Mouse (Mus musculus) C2C12 (cell line): ENCODE measurements around the gene Ptprn2. TPM values are rescaled to one million over a fixed set of nuclear protein-coding genes. Genes with fewer than 3 reads are reported as not detected.
"Not testable (repeated sequence)": the region's sequence is repeated elsewhere in the genome, so short reads cannot be mapped to it uniquely, and the experiment has no call there.

Experiments
- H3K27me3 ChIP-seq: one replicate; pipeline ENCODE4 v1.6.1; 2011; ENCODE audit not compliant: control insufficient read depth, insufficient read depth, insufficient read length
- H3K36me3 ChIP-seq: one replicate; pipeline ENCODE4 v1.6.1; 2011; ENCODE audit not compliant: control insufficient read depth, insufficient read depth
- H3K4me3 ChIP-seq: one replicate; pipeline ENCODE4 v1.5.1; 2011; ENCODE audit warnings: mild to moderate bottlenecking, control low read depth; ENCODE audit not compliant: poor library complexity, insufficient read depth, severe bottlenecking
- H3K79me2 ChIP-seq: one replicate; pipeline ENCODE4 v1.6.1; 2011; ENCODE audit not compliant: control insufficient read depth, insufficient read depth
- H3K79me3 ChIP-seq: one replicate; pipeline ENCODE4 v1.6.1; 2011; ENCODE audit warnings: low read depth, control low read depth
- H3ac ChIP-seq: one replicate; pipeline ENCODE3; 2011; ENCODE audit warnings: low read depth; ENCODE audit not compliant: control insufficient read depth, insufficient read length
- CEBPB ChIP-seq: IDR thresholded peaks from one replicate; pipeline ENCODE4 v1.6.1; 2011; ENCODE audit warnings: low read depth, mild to moderate bottlenecking, control low read depth, moderate library complexity
- CTCF ChIP-seq: IDR thresholded peaks from one replicate; pipeline ENCODE4 v1.5.1; 2011; ENCODE audit not compliant: control insufficient read depth, insufficient read depth, insufficient read length
- FOSL1 ChIP-seq: IDR thresholded peaks from one replicate; pipeline ENCODE4 v1.8.0; 2011; ENCODE audit warnings: mild to moderate bottlenecking, low read length; ENCODE audit not compliant: poor library complexity, insufficient read depth, severe bottlenecking
- MAX ChIP-seq: IDR thresholded peaks from one replicate; pipeline ENCODE4 v1.6.1; 2011; ENCODE audit warnings: mild to moderate bottlenecking, control low read depth
- MYOD1 ChIP-seq: IDR thresholded peaks from one replicate; pipeline ENCODE4 v1.6.1; 2011; ENCODE audit warnings: low read depth; ENCODE audit not compliant: control insufficient read depth, insufficient read length
- MYOG ChIP-seq: IDR thresholded peaks from one replicate; pipeline ENCODE4 v1.6.1; 2011; ENCODE audit not compliant: control insufficient read depth, insufficient read length; ENCODE audit errors: extremely low read depth
- USF1 ChIP-seq: IDR thresholded peaks from one replicate; pipeline ENCODE4 v1.6.1; 2011; ENCODE audit warnings: low read depth, mild to moderate bottlenecking, control low read depth, moderate library complexity
- polyA plus RNA-seq: library from polyadenylated mRNA; unstranded; fragments of >200 nt; fragmentation: generic; extraction: Trizol; gene quantifications from one replicate; pipeline ENCODE4 v1.2.1, GENCODE M21; 2012; ENCODE audit warnings: missing spikeins

Ptprn2 gene
- polyA plus RNA-seq, 1 experiment, result 0.41 TPM

DNA sequence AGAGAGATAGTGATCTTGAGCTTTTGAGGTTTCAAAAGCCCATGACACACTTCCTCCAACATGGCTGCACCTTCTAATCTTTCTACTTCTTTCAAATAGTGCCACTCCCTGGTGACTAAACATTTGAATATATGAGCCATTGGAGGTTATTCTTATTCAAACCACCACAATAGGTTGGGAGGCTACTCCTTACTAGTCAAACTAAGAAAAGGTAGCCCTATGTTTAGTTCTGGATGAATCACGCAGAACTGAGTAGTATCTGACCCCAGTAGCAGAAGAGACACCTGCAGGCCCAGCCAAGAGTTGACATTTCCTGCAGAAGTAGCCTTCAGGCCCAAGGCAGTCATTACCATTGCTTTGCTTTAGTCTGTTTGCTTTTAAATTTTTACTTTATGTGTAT is 84.0 kb downstream of the Ptprn2 start:
- Histone ChIP-seq H3K79me3 (no peaks in the 10 kb centered on the region), H3K4me3 (no peak overlapping the region), H3ac (no peak overlapping the region), H3K27me3 (no peaks in the 10 kb centered on the region), H3K36me3 (no peaks in the 10 kb centered on the region), H3K79me2 (no peaks in the 10 kb centered on the region)
- TF ChIP-seq CTCF (no peak), MYOD1 (no peak), FOSL1 (no peak)

DNA sequence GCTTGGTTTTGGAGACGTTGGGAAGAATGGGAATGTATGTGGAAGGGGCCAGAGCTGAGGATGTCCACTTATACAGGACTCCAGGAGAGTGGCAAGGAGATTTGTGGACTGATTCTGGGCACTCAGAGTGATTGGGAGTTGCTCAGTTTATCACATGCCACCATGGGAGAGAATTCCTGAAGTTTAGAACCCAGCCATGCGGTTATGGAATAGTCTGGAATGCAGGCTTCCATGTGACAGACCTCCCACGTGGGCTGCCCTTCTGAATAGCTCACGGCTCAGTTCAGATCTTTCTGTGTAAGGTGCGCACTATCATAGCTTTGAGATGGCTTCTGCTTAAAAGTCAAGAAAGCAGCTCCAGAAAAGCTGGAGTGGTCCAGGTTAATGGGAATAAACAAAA is 88.6 kb downstream of the Ptprn2 start:
- H3K79me2 ChIP-seq, result no peaks in the 10 kb centered on the region
- H3K36me3 ChIP-seq, result no peaks in the 10 kb centered on the region
- no peaks in the 10 kb centered on the region for H3K27me3 ChIP-seq
- TF ChIP-seq CEBPB, result no peak
- TF ChIP-seq MYOG, result no peak
- TF ChIP-seq MYOD1, result no peak
- no peak for TF ChIP-seq MAX
- no peak for TF ChIP-seq CTCF
- TF ChIP-seq FOSL1, result no peak
- no peak for TF ChIP-seq USF1
- H3K4me3 ChIP-seq, result no peak overlapping the region
- no peaks in the 10 kb centered on the region for H3K79me3 ChIP-seq
- no peak overlapping the region for H3ac ChIP-seq

DNA sequence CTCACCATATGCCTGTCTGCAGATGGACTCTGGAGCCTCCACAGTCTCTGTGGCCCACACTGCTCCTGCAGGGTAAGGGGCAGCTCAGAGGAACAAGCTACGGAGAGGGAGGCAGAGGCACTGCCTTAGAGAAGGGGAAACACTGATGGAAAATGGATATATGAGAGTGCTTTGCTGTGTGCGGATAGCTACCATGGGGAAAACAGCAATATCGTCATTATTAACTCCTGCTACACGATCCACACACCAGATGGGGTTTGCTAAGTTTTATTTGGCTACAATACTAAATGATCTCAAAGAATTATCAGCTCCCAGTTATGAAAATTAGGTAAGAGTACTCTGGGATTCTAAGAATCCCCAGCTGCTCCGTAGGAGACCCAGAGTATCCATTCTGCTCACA is 89.2 kb downstream of the Ptprn2 start:
- no peak overlapping the region for H3ac ChIP-seq
- TF ChIP-seq MYOD1 (no peak), USF1 (no peak), MAX (no peak), MYOG (no peak), CTCF (no peak), FOSL1 (no peak)
- no peaks in the 10 kb centered on the region for H3K79me3 ChIP-seq
- no peak overlapping the region for H3K4me3 ChIP-seq
- no peaks in the 10 kb centered on the region for H3K79me2 ChIP-seq
- no peaks in the 10 kb centered on the region for H3K27me3 ChIP-seq
- H3K36me3 ChIP-seq, result no peaks in the 10 kb centered on the region

DNA sequence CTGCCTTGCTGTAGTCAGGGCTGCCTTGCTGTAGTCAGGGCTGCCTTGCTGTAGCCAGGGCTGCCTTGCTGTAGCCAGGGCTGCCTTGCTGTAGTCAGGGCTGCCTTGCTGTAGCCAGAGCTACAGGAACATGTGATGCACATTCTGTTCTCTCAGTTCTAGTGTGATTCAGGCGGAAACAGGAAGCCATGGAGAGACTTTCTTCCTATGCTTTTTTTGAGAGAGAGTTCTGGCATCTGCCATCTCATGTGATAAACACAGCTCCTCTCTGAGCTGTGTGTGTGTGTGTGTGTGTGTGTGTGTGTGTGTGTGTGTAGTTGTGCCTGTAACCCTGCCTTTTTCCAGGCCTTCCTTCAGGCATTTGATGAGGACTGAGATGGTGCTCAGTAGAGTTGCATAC is 92.4 kb downstream of the Ptprn2 start:
- H3K4me3 ChIP-seq, H3K79me3 ChIP-seq, H3K36me3 ChIP-seq: not testable (repeated sequence)

DNA sequence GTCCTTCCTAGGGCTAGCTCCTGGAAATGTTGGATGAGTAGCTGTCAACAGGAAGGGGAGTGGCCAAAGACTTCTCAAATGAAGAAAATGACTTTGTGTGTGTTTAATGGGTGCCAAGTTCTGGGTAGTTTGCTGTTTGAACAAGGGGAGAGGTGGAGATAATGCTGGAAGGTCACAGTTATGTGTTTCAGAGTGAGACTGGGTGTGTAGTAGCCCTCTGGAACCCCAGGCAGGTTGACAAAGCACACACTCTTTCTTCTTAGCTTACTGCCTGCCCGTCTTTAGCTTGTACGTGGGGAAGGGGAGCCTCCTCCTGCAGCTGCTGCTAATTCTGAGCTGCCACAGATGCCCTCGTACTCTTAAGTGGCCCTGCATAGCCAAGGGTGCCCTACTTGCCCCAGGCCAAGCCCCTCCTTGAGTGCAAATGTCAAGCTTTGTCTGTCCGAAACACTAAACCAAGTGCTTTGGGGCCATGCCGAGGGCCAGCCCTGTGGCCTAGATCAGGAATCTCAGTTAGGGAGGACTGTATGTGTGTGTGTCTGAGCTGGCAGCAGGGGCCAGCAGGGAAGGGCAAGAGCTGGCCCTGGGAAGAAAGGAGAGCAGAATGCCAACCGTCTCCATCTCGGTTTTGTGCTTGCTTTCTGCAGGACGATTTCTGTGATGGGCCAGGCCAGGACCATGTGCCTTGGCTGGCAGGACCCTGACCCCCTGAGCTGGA is 95.5 kb downstream of the Ptprn2 start:
- no peak overlapping the region for H3K4me3 ChIP-seq
- no peaks in the 10 kb centered on the region for H3K36me3 ChIP-seq
- TF ChIP-seq MYOG (no peak), MYOD1 (no peak), CEBPB (no peak)
- no peaks in the 10 kb centered on the region for H3K79me2 ChIP-seq
- H3K79me3 ChIP-seq, result no peaks in the 10 kb centered on the region
- H3ac ChIP-seq, result no peak overlapping the region
- H3K27me3 ChIP-seq, result no peaks in the 10 kb centered on the region

More for the DNA sequence above, 92.4 kb downstream of the Ptprn2 start:
- H3ac ChIP-seq, H3K79me2 ChIP-seq, H3K27me3 ChIP-seq: not testable (repeated sequence)

DNA sequence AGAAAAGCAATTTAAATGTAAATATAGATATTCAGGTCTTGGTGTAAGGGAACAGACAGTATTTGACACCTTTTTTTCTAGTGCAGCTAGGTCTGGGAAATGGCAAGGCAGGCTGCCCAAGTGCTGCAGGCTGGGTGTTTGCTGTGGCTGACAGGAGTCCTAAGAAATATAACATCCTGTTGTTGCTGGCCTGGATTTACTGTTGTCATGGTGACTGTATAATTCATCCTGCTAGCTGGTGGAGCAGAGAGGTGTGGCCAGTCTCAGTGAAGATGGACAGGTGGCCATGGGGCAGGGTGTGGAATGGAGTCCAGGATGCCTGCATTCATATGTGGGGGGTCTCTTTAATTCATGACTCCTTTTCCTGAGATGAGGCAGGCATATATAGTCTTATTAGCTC is 96.3 kb downstream of the Ptprn2 start:
- Histone ChIP-seq H3ac (no peak overlapping the region), H3K79me2 (no peaks in the 10 kb centered on the region), H3K79me3 (no peaks in the 10 kb centered on the region), H3K36me3 (no peaks in the 10 kb centered on the region), H3K4me3 (no peak overlapping the region), H3K27me3 (no peaks in the 10 kb centered on the region)
- TF ChIP-seq USF1 (no peak), CTCF (no peak), FOSL1 (no peak)

DNA sequence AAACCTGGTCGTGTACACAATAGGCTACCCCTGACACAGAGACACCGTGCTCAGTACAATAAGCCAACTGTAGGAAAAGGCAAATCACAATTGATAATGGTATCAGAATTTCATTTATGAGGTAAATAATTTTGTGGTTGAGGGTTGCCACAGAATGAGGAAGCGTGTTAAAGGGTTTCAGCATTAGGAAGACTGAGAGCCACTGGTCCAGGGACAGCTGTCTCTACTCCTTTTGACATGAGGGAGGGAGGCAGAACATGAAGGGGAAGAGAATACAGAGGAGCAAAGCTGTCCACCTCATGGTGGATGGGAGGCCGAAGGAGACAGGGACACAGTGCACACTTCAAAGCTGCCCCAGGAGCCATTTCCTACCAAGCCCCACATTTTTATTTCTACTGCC is 97.3 kb downstream of the Ptprn2 start:
- TF ChIP-seq USF1 (no peak), MYOG (no peak), CEBPB (no peak), FOSL1 (no peak)
- Histone ChIP-seq H3ac (no peak overlapping the region), H3K27me3 (no peaks in the 10 kb centered on the region)

More for the DNA sequence above, 97.3 kb downstream of the Ptprn2 start:
- no peaks in the 10 kb centered on the region for H3K36me3 ChIP-seq
- no peaks in the 10 kb centered on the region for H3K79me2 ChIP-seq
- H3K79me3 ChIP-seq, result no peaks in the 10 kb centered on the region
- H3K4me3 ChIP-seq, result no peak overlapping the region
